Mouse (Mus musculus) urinary bladder, adult 18-20 months (tissue): Measurements from ENCODE around the gene Stub1.

ENCODE experiments used
- DNase-seq, 2 experiments: peaks; one replicate each; pipeline ENCODE4 v3.0.0; 2022; ENCODE audit warnings: low spot score in 2 of 2, mixed read lengths in 2 of 2

Gene Stub1

GRCm38 (mm10) chr17:25791320-25791842, 41.8 kb downstream of the Stub1 start:
- DNase-seq, result no peak

GRCm38 (mm10) chr17:25786781-25787504, 46.3 kb downstream of the Stub1 start:
- no peak for DNase-seq

GRCm38 (mm10) chr17:25786280-25786679, 46.9 kb downstream of the Stub1 start, which contains the start of gene Ccdc78:
Gene Ccdc78, plus strand, starts transcription at chr17:25786580.
- DNase-seq, result no peak

- peak; percentile 90 to 94 for DNase-seq
Measured at GRCm38 (mm10) chr17:25785281-25785745, 47.9 kb downstream of the Stub1 start, which contains the start of gene Haghl. Gene Haghl, minus strand, starts transcription at chr17:25785673.

GRCm38 (mm10) chr17:25783861-25784574, 49.2 kb downstream of the Stub1 start:
- no peak for DNase-seq

GRCm38 (mm10) chr17:25783086-25783485, 50.1 kb downstream of the Stub1 start:
- DNase-seq, result no peak

GRCm38 (mm10) chr17:25781339-25781738, 51.9 kb downstream of the Stub1 start:
- DNase-seq, result no peak
